Mouse (Mus musculus) testis, adult 2 months (tissue): Measurements from ENCODE around the gene Grin2a.

Experiments
- CTCF ChIP-seq: fragments of 200-500 bp; IDR thresholded peaks from 2 replicates; pipeline ENCODE4 v1.5.1; 2012; ENCODE audit warnings: low read depth, mild to moderate bottlenecking, inconsistent platforms, low read length, moderate library complexity; ENCODE audit not compliant: control insufficient read depth, insufficient read depth, insufficient replicate concordance
- POLR2A ChIP-seq: fragments of 200-500 bp; IDR thresholded peaks from 2 replicates; pipeline ENCODE4 v1.6.1; 2012; ENCODE audit warnings: low read depth, mild to moderate bottlenecking, inconsistent platforms, low read length, moderate library complexity; ENCODE audit not compliant: control insufficient read depth

DNA sequence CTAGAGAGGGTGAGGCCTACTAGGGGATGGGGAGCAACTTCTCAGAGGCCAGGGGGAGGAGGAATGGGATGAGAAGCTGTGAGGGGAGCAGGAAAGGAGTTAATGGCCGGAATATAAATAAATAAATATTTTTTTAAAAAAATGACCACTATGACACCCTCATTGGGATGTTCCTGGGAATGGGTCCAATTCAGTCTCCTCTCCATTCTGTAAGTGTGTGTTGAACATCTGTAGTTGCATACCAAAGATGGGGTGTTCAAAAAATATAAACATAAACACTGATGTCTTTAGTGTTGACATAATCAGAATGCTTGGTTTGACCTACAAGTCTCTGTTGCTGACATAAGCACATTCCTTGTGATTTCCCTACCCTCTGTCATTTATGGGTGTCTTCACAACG is 298.2 kb downstream of the Grin2a start:
- TF ChIP-seq CTCF (no peak), POLR2A (no peak)
